Mouse (Mus musculus) mesoderm, embryonic 11.5 days (tissue): ENCODE results near the gene Baz2b.

ENCODE experiments used
- DNase-seq: peaks from one replicate; pipeline ENCODE4 v3.0.0-alpha.2; 2012; ENCODE audit warnings: low read depth, low spot score

The Baz2b gene

DNA sequence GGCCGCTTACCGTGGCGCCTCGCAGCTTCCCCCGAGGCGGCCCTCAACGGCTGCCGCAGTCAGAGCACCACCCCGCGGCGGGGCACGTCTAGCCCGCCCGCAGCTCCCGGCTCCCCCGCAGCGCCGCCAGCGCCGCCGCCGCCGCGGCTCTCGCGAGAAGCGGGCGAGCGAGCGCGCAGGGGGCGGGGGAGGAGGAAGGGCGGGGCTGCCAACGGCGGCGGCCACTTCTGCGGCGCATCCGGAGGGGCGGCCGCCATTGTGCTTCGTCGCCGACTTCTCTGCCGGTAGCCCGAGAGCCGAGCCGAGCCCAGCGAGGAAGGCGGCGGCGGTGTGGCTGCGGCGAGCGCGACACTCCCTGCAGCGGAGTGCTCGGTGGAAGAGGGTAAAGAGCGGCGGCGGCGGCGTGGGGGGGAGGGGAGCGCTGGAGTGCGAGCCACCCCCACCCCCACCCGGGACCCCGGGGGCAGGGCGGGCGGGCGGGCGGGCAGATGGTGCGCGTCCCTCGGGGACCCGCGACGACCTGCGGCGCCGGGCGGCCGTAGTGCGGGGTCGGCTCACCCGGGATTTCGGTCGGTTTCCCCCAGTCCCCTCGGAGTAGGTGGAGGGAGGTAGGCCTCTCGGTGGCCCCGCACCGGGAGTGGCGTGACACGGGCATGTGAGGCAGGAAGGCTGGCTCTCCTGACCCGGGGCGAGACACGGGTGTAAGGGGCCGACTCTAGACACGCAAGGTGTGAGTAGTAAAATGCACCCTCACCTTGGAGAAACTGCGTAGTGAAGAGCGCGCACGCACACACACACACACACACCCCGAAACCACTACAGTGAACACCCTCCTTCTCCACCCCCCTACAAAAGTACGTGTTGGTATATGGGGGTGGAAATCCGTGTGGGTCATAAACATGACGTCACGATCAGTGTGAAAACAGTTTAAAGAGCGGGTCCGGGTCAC, at the start of gene Baz2b, which contains the start of gene March7:
Gene Baz2b, minus strand, starts transcription at position 137 of the 949 bp plus-strand sequence.
Gene March7, plus strand, starts transcription at position 185 of the 949 bp plus-strand sequence.
- peak; percentile 88 for DNase-seq

DNA sequence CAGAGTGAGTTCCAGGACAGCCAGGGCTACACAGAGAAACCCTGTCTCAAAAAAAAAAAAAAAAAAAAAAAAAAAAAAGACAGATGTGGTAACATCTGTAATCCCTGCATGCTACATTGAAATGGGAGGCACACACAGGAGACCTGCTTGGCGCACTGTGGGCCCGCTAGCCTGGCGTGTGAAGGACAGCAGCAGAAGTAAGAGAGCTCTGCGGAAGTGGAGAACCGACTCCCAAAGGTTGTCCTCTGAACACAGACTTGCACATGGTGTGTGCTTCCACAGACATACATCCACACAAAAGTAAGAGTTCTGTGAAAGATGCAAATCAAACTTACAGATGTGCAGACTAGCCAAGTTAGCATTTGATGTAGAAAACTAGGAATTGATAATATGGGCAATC, 49.5 kb upstream of the Baz2b start:
- DNase-seq = no peak

DNA sequence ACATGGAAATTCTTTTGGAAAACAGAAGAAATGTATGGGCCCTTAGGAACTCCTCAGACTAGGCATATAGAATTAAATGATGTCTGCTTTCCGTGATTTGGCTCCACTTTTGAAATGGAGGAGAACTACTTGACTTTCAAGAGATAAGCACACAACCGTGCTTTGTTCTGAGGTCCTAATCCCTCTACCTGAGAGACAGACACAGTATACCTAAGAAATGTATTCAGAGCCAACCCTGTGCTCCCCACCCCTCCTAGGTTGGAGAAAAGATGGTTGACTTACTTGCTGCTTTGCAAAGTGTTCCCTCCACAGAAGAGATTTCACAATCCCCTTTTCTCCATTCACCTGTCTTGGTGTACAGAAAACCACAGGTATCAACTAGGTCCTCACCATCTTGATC, 47.1 kb upstream of the Baz2b start:
- no peak for DNase-seq

DNA sequence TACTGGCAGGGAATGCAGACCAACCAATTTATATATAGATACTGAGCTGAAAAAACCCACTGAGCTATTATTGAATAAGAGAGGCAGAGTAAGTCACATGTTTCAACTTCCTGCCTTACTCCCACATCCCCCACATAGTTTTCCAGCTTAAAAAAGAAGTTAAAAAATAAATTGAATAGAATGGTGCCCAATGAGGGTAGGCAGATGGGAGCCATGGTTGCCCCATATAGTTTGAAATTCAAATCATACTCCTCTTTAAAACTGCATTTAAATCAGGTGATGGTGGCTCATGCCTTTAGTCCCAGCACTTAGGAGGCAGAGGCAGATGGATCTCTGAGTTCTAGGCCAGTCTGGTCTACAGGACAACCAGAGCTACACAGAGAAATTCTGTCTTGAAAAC, 43.9 kb upstream of the Baz2b start:
- no peak for DNase-seq

DNA sequence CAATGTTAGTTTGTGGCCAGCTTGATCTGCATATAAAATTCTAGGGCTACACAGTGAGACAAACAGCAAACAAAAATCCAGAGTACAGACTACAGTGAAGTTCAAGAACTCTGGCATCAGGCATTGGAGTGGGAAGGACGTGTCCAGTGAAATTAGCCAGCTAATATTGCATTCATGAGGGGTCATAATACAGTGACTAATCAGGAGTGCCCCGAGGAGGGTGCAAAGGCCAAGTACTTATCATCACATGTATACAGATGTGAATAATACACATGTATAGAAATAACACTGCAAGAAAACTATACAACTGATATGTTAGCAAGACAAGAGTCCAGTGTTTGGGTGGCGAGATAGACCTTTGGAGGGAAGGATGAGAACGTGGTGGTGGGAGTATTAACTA, 43.1 kb upstream of the Baz2b start:
- DNase-seq = no peak

DNA sequence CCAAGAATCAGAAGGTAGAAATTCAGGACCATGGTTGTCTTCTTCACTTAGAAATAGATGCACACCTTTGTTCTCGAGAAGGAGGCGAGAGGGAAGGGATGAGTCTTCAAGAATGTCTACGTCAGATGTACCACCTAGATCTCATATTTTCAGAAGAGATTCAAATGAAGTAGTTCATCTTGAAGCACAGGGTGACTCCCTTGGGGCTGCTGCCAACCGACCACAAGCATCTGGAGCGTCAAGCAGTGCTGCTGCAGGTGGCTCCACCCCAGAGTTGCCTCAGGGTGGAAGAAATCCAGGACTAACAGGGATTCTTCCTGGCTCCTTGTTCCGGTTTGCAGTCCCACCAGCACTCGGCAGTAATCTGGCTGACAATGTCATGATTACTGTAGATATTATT, 24.9 kb upstream of the Baz2b start:
- no peak for DNase-seq

DNA sequence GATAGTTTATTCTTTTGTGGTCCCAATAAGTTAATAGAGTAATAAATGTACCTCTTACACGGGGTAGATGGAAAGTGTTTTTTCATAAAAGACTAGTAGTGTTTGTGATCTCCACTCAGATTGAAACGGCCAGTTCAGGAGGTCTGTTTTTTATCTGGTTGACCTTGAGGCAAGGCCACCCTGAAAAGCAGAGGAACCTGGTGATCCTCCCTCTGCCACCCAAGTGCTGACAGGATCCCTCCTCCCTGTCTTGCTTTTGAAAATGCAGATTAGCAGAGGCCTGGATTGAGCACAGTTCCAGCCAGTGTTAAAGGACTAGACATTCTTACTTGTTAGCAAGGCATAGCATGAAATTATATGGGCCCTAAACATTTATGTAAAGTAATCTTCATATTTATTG, 23.5 kb upstream of the Baz2b start:
- no peak for DNase-seq

DNA sequence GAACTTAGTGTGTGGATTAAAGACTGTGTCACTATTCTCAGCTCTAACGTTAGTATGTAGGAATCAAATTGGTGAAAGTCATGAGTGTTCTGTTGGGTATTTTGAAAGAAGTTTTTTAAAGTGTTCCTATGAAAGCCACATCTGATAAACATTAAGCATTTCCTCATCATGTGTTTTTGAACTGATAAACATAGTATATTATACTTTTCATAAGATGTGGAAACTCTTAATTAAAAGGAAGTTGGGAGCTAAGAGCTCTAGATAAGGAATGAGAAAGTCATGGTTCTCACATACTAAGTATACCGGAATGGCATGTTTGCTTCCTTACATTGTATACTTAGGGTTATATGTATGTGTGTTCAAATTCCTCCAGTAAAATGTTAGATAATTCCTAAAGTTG, 20.7 kb upstream of the Baz2b start:
- no peak for DNase-seq

DNA sequence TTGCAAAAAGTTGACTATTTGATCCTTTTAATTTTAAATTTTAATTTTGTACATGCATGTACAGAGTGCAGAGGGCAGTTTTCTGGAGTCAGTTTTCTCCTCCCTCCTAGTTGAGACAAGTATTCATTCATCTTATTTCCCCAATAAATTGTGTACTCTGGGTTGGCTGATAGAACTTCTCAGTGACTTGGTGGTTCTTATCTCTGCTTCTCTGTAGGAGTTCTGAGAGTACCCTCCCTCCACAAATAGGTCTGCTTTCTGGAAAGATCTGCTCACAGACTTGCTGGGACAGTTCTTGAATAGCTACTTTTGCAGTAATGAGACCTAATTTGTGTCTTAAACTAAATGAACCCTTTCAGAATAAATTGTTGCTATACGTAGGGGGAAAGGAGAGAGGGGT, 18.8 kb upstream of the Baz2b start:
- no peak for DNase-seq

DNA sequence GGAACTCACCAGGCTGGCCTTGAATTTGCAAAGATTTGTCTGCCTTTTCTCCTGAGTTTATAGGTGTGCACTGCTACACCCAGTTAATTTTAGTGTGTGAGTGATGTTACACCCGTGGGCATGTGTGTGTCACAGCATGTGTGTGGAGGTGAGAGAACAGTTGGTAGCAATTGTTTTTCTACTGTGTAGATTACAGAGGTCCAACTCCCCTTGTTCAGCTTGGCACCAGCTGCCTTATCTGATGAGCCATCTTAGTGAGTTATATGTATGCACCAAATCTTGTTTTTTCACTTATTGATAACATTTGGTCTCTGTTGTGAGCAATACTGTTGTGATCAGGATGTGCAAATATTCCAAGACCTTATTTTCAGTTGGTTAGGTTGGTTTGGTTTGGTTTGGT, 13.8 kb upstream of the Baz2b start:
- no peak for DNase-seq

DNA sequence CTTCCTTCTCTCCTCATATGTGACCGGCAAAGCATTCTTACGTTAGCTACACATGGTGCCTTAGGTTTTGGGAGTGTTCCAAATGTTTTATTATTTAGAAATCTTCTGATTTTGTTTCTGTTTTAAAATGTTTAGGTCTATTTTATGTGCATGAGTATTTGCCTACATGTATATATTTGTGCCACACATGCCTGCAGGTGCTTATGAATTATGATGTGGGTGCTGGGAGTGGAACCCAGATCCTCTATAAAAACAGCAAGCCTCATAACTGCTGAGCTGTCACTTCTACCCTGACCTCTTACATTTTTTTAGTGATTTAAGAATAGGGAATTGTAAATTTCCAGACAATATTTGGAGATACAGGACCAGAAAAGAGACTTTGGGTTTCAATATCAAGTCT, 12.3 kb upstream of the Baz2b start:
- DNase-seq = no peak

DNA sequence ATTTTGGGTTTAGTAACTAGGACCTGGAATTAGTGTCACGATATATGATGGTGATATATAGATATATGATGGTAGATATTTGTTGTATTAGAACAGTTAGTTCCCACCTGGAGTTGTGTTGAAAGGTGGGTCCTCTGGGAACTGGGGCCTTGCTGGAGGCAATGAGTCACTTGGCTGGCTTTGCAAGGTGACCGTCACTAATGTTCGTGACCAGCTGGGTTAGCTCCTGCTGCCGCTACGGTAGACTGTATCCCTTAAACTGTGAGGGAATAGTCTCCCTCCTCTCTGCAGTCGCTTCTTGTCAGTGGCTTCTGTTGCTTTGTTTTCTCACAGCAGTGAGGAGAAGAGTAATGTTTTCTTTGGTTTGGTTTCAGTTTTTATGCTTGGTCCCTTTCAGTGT, 11.6 kb upstream of the Baz2b start:
- DNase-seq = no peak

DNA sequence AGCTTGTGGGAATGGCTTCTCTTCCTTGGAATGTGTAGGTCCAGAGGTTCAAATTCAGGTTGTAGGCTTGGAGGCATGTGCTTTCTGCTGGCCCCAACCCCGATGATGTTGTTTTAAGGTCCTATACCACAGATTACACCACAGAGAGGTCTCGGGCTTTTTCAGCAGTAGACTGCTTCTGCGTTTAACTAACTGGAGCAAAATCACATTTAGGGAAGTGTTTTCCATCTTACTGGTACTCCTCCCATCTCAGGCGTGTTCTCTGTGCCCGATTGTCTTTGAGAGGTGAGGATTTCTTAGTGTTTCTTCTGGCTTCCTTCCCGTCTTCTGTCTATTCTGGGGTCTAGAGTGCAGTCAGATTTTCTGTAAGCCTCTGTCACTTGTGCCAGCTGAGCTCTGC, 8.0 kb upstream of the Baz2b start:
- no peak for DNase-seq

DNA sequence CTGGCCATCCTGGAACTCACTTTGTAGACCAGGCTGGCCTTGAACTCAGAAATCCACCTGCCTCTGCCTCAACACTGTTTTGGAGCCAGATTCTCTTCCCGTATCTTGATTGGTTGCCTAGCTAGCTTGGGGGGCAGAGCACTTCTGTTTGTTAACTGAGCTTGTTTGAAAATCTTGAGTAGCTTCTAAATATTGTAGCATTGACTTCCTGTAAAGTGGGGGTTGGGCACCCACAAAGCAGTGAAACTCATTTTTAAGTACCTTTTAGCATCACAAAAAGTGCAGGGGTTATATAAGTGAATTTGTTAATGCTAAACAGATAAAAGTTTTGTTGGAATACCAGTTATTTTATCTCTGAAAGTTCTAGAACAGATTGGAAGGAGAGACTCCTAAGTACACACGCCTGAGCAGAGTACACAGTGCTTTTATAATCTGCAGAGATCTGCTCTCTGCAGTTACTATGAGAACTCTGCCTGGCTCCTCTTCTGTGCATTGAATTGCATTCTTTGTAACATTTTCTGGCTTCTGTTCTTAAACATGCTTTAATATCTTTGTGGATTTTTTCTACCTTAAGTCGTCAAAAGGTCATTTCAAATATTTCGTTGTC, 7.0 kb upstream of the Baz2b start:
- no peak for DNase-seq

DNA sequence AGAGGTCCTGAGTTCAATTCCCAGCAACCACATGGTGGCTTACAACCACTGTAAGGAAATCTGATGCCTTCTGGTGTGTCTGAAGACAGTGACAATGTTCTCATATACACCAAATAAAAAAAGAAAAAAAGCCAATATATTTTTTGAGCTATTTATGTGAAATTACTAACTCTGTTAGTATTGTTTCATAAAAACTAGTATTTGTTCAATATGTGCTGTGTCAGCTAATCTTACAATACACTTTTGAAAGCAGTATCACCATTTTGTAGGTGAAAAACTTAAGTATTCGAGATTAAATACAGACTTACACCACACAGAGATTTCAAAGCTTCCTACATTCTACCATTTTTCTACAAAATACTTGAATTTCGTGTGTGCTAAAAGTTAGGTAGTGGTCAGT, 5.0 kb upstream of the Baz2b start:
- DNase-seq = no peak

DNA sequence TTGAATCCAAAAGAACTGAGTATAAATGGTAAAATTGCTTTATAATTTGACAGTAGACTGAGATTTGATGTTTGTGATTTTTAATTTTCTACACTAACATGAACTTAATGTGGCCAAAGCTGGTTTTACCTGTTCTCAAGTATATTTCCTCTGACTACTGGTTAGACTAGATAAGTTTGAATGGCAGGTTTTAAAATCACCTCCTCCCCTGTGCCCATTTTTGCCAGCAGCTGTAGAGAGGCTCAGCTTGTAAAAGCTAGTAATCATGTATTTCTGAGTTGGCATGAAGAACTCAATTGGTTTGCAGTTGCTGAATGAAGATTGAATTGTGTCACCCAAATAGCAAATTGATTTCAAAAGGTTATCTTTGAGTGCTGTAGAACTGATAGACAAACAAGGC, 2.8 kb upstream of the Baz2b start:
- DNase-seq = no peak

DNA sequence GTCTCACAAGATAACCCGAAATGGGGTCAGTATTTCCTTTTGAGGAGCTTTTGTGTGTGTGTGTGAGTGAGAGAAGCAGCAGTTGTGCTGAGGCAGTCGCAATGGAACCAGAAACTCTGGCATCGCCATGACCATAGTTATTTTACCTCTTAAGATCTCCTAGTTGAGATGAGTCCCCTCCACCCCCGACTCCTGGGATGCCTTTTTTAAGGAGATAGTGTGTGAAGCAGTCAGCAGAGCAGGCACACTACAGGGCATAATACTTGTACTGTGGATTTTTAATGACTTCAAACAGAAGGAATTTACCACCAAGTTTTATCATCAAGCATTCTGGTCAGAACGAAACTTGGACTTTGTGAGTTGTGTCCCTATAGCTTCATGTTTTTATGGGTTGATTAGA, 1.2 kb upstream of the Baz2b start:
- DNase-seq = no peak

DNA sequence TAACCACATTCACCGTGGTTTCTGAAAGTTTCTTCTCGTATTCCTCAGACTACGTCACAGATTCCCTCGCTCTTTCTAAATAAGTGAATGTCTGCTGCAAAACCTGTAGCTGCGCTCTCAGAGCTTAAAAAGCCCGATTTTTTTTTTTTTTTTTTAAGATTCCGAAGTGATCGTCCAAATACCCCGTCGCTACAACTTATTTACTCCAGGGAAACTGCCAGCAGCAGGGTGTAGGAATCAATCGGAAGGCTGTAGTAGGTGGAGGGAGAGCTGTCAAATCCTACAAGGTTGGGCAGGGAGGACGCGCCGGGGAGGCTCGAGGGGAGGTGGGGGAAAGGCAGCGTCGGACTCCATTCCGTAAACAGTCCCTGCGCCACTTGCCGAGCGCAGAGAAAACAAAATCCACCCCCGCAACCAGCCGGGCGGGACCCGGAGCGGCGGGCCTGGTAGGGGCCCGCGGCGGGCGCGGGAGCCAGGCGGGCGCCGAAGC, 472 bp downstream of the Baz2b start:
- peak; percentile 51 for DNase-seq

DNA sequence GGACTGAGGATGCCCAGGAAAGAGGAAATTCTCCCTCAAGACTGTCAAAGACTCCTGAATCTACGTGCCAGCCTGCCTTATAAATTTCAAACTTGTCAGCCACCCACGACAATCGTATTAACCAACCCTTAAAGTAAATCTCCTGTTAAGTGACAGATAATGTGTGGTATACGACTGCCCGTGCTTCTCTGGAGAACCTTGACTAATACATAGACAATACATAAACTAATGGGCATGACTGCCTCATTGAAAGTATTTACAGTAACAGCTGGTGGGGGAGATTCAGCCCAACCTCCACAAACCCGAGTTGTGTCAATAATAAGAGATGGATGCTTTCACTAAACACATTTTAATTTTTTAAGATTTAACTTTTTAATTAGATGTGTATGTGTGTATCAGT, 3.8 kb downstream of the Baz2b start:
- DNase-seq = peak; percentile 39

DNA sequence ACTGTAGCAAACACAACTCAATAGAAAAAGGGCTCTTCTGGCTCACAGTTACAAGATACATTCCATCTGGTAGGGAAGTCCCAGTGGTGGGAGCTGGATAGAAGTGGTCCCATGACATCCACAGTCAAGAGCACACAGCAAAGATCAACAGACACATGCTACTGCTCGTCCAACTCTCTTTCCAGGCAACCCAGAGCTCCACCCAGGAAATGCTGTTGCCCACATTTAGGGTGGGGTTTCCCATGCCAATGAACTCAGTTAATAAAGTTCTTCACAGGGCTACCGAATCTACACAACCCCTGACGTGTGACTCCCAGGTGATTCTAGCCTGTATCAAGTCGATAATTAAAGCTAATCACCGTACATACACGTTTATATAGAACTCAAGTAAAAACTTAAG, 5.5 kb downstream of the Baz2b start:
- DNase-seq = no peak

DNA sequence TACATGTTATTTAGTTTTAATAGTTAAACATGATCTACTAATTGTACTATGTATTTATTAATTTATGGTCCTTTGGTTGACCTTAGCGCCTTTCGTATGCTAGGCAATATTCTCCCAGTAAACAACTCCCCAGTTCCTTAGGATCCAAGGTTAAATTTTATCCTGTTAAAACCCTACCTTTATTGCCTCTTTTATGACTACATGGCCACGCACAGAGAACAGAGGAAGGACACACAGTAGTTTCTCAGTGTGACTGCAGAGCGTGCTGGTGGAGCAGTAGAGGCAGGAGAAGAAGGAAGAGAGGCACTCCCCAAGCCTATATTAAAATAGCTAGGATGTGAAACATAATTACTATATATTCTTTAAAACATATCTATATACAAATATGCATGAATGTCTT, 5.9 kb downstream of the Baz2b start:
- no peak for DNase-seq

DNA sequence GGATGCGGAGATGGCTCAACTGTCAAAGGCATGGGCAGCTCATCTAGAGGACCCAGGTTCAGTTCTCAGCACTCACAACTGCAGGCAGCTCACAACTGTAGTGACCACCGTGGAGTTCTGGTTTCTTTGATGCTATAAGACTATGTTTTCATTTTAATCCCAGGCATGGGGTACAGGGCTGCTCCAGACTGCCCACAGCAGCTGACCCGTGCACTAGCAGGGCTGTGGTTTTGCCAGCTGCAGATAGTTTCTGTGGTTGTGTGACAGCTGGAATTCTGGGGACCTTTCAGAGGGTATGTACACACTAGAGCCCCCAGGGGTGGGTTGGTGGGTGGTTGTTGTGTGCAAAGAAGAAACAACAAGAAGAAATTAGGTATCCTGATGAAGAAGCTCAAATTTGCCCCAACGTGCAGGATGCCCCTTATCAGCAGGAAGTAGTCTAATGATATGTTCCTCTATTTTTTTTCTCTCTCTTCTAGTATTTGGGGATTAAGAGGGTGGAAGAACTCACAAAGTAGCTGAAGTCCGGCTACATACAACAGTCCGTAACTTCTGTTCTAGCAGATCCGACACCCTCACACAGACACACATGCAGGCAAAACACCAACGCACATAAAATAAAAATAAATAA, 6.6 kb downstream of the Baz2b start:
- DNase-seq = no peak

DNA sequence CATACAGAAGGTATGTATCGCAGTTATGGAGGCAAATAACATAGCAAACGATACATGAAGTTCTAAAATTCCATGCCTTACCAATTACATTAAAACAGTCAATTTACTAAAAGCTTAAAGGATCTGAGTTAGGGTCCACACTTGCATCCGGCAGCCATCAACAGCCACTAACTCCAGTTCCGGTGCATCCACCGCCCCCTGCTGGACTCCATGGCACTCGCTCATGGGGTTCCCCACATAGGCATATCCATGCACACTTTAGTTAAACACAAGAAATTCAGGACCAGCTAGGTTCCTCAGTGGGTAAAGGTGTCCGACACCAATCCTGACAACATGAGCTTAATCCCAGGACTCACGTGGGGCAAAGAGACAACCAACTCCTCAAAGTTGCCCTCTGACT, 9.0 kb downstream of the Baz2b start:
- peak; percentile 56 for DNase-seq
